Mouse (Mus musculus) stomach, postnatal 0 days (tissue): ENCODE data around the gene Cpsf4l. TPM values are rescaled to one million over a fixed set of nuclear protein-coding genes. Genes with fewer than 3 reads are reported as not detected.
A peak's percentile ranks its signal among the peaks of the same experiment; 100 is the strongest.

Experiments
- ATAC-seq: fragments of 200-750 bp; cut with Nextera tagmentation; 2 replicates; pipeline ENCODE4 v1.8.0; 2017; ENCODE audit not compliant: low FRiP score, low TSS enrichment
- DNase-seq: peaks from one replicate; pipeline ENCODE4 v3.0.0-alpha.2; 2016; ENCODE audit warnings: low spot score
- H3K27ac ChIP-seq: fragments of 300-500 bp; sonication (generic); replicated peaks from 2 replicates; pipeline ENCODE4 v1.5.1; 2014; ENCODE audit warnings: mild to moderate bottlenecking, control low read depth
- H3K27me3 ChIP-seq: fragments of 300-500 bp; sonication (generic); 2 replicates; pipeline ENCODE4 v1.6.1; 2014; ENCODE audit warnings: low read length; ENCODE audit not compliant: control insufficient read depth, insufficient read depth
- H3K36me3 ChIP-seq: fragments of 300-500 bp; sonication (generic); 2 replicates; pipeline ENCODE4 v1.6.1; 2014; ENCODE audit warnings: low read length, mixed read lengths; ENCODE audit not compliant: control insufficient read depth, insufficient read depth
- H3K4me1 ChIP-seq: fragments of 300-500 bp; sonication (generic); replicated peaks from 2 replicates; pipeline ENCODE4 v1.6.1; 2014; ENCODE audit warnings: antibody characterized with exemption; ENCODE audit not compliant: control insufficient read depth, insufficient read depth
- H3K4me2 ChIP-seq: fragments of 300-500 bp; sonication (generic); replicated peaks from 2 replicates; pipeline ENCODE4 v1.6.1; 2014; ENCODE audit warnings: low read depth, mild to moderate bottlenecking, control low read depth, moderate library complexity
- H3K4me3 ChIP-seq: fragments of 300-500 bp; sonication (generic); 2 replicates; pipeline ENCODE4 v1.5.1; 2014; ENCODE audit warnings: low read depth, low read length, control low read depth
- H3K9ac ChIP-seq: fragments of 300-500 bp; sonication (generic); 2 replicates; pipeline ENCODE4 v1.6.1; 2014; ENCODE audit warnings: mild to moderate bottlenecking, low read length, control low read depth, mixed read lengths
- H3K9me3 ChIP-seq: fragments of 300-500 bp; sonication (generic); 2 replicates; pipeline ENCODE4 v1.6.1; 2016; ENCODE audit warnings: low read length; ENCODE audit not compliant: control insufficient read depth
- CTCF ChIP-seq: IDR thresholded peaks from 2 replicates; pipeline ENCODE4 v1.5.1; 2016; ENCODE audit warnings: antibody characterized with exemption, low read depth, mild to moderate bottlenecking, moderate library complexity
- EP300 ChIP-seq: optimal IDR thresholded peaks from 2 replicates; pipeline ENCODE3; 2016; ENCODE audit warnings: antibody characterized with exemption
- WGBS: fragments of 180-500 bp; shearing (Covaris S2); extraction: QIAGEN DNeasy Blood & Tissue Kit; methylation state at CpG from one replicate; pipeline ENCODE4 v1.1.7; 2014; 5-methylcytosine and 5-hydroxymethylcytosine counted together
- polyA plus RNA-seq: library from polyadenylated mRNA; unstranded; fragments of >200 nt; fragmentation: Nextera tagmentation; extraction: Ambion mirVana; gene quantifications from 2 replicates; pipeline ENCODE4 v1.2.1, GENCODE M21; 2015

Cpsf4l gene
- polyA plus RNA-seq, 1 experiment from 2014 or later, result 0.19 TPM

GRCm38 (mm10) chr11:113705966-113706652 is 3.7 kb downstream of the Cpsf4l start:
- no peak for ATAC-seq
- WGBS, result 76% methylated on average over 15 of the region's 15 CpGs
- TF ChIP-seq CTCF, result no peak

GRCm38 (mm10) chr11:113703758-113704157 is 6.1 kb downstream of the Cpsf4l start:
- H3K9me3 ChIP-seq, result no peaks in the 10 kb centered on the region
- no peak overlapping the region for H3K9ac ChIP-seq
- no peak overlapping the region for H3K27ac ChIP-seq
- WGBS, result 24% methylated on average over 5 of the region's 5 CpGs
- no peaks in the 10 kb centered on the region for H3K27me3 ChIP-seq
- H3K4me3 ChIP-seq, result no peak overlapping the region
- peak; percentile 80 for DNase-seq
- H3K4me1 ChIP-seq, result no peaks in the 10 kb centered on the region
- no peak overlapping the region for H3K4me2 ChIP-seq
- H3K36me3 ChIP-seq, result no peaks in the 10 kb centered on the region
- ATAC-seq, result peak; percentile 45
- peak; percentile 100 for TF ChIP-seq CTCF
- TF ChIP-seq EP300, result no peak

More at GRCm38 (mm10) chr11:113705966-113706652, 3.7 kb downstream of the Cpsf4l start:
- H3K27ac ChIP-seq, result no peak overlapping the region
- H3K27me3 ChIP-seq, result no peaks in the 10 kb centered on the region
- no peak overlapping the region for H3K4me2 ChIP-seq
- no peaks in the 10 kb centered on the region for H3K9me3 ChIP-seq
- H3K9ac ChIP-seq, result no peak overlapping the region
- DNase-seq, result no peak
- H3K4me1 ChIP-seq, result peaks cover 5% of the 10 kb centered on the region
- no peak overlapping the region for H3K4me3 ChIP-seq
- H3K36me3 ChIP-seq, result no peaks in the 10 kb centered on the region

DNA sequence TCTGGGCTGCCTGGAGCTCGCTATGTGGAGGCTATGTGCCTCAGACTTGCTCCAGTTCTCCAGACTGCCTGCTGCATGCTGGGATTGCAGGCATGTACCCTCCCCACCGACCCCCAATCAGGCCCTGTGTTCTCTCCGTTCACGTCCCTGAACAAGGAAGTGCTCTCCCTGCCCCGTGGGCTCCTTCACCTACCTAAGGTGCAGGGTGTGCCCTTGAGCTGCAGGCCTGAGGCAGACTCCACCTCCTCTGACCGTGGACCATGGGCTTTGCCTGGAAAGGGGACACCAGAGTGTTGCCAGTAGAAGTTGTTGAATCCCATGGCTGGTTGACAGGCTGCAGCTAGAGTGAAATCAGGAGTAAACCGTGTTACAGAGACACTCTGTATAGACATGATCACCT is 10.2 kb downstream of the Cpsf4l start:
- no peak for TF ChIP-seq EP300
- TF ChIP-seq CTCF, result no peak
- DNase-seq, result peak; percentile 65
- 76% methylated on average over 7 of the region's 7 CpGs for WGBS

GRCm38 (mm10) chr11:113698013-113698545 is 11.7 kb downstream of the Cpsf4l start:
- Histone ChIP-seq H3K27me3 (no peaks in the 10 kb centered on the region), H3K9ac (no peak overlapping the region), H3K4me3 (no peak overlapping the region), H3K36me3 (peaks cover 14% of the 10 kb centered on the region), H3K4me1 (no peaks in the 10 kb centered on the region), H3K9me3 (no peaks in the 10 kb centered on the region), H3K4me2 (no peak overlapping the region), H3K27ac (no peak overlapping the region)
- ATAC-seq, result peak; percentile 80
- 69% methylated on average over 12 of the region's 12 CpGs for WGBS
- no peak for TF ChIP-seq EP300
- no peak for TF ChIP-seq CTCF
- peak; percentile 67 for DNase-seq

More for the DNA sequence above, 10.2 kb downstream of the Cpsf4l start:
- H3K27ac ChIP-seq, result no peak overlapping the region
- no peak overlapping the region for H3K4me2 ChIP-seq
- H3K27me3 ChIP-seq, result no peaks in the 10 kb centered on the region
- ATAC-seq, result peak; percentile 60; the same call in 1 of the 2 replicates
- H3K9me3 ChIP-seq, result no peaks in the 10 kb centered on the region
- H3K36me3 ChIP-seq, result peaks cover 6% of the 10 kb centered on the region
- no peak overlapping the region for H3K9ac ChIP-seq
- H3K4me1 ChIP-seq, result no peaks in the 10 kb centered on the region
- H3K4me3 ChIP-seq, result no peak overlapping the region

DNA sequence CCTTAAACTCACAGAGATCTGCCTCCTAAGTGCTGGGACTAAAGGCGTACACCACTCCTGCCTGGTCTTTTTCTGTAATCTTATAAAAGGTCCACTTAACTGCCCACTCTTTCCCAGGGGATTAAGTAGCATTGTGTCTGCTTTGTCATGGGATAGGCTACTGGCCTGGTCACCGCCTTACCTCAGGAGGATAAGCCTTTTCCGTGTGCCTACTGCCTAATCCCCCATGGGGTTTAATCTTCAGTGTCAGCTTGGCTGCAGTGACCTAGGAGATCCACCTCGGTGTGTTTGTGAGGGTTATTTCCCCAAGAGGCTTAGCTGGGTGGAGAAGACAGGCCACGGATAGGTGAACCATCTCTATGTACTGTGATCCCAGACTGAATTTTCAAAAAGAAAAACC is 12.2 kb downstream of the Cpsf4l start:
- H3K27me3 ChIP-seq, result no peaks in the 10 kb centered on the region
- H3K4me2 ChIP-seq, result no peak overlapping the region
- no peak overlapping the region for H3K27ac ChIP-seq
- WGBS, result 73% methylated on average over 5 of the region's 5 CpGs
- no peak for ATAC-seq
- DNase-seq, result no peak
- H3K4me3 ChIP-seq, result no peak overlapping the region
- H3K4me1 ChIP-seq, result no peaks in the 10 kb centered on the region
- no peak for TF ChIP-seq EP300
- TF ChIP-seq CTCF, result no peak
- H3K9ac ChIP-seq, result no peak overlapping the region
- H3K9me3 ChIP-seq, result no peaks in the 10 kb centered on the region
- peaks cover 14% of the 10 kb centered on the region for H3K36me3 ChIP-seq

- no peak overlapping the region for H3K27ac ChIP-seq
- H3K9me3 ChIP-seq, result no peaks in the 10 kb centered on the region
- ATAC-seq (no peak), DNase-seq (no peak)
- no peak overlapping the region for H3K9ac ChIP-seq
- H3K4me2 ChIP-seq, result no peak overlapping the region
- H3K4me1 ChIP-seq, result no peaks in the 10 kb centered on the region
- H3K36me3 ChIP-seq, result peaks cover 21% of the 10 kb centered on the region
- 54% methylated on average over 3 of the region's 3 CpGs for WGBS
- H3K27me3 ChIP-seq, result no peaks in the 10 kb centered on the region
- H3K4me3 ChIP-seq, result no peak overlapping the region
- no peak for TF ChIP-seq CTCF
- no peak for TF ChIP-seq EP300
These were observed 18.0 kb downstream of the Cpsf4l start for GRCm38 (mm10) chr11:113691851-113692250.
